Mouse (Mus musculus): ENCODE data around the gene Samhd1. TPM values are rescaled to one million over a fixed set of nuclear protein-coding genes. Genes with fewer than 3 reads are reported as not detected.

The Samhd1 gene
- polyA plus RNA-seq, 1 experiment from 2014 or later = 24.9 TPM

- Histone ChIP-seq H3K4me2 (no peak overlapping the region), H3K36me3 (peaks cover 75% of the 10 kb centered on the region), H3K27me3 (replicated peaks) (no peaks in the 10 kb centered on the region), H3K27ac (no peak overlapping the region), H3K9ac (no peak overlapping the region), H3K9me3 (replicated peaks) (no peaks in the 10 kb centered on the region), H3K4me3 (no peak overlapping the region), H3K4me1 (0 out of 2 replicates have a peak, but pooled peaks cover 3% of the 10 kb centered on the region)
- ATAC-seq = no peak
- WGBS (ENCODE audit: insufficient replicate concordance) = 53% methylated on average over 3 of the region's 3 CpGs
Observed at GRCm38 (mm10) chr2:157119075-157119474, 16.0 kb downstream of the Samhd1 start.

- Histone ChIP-seq H3K4me1 (0 out of 2 replicates have a peak, but pooled peaks cover 3% of the 10 kb centered on the region), H3K36me3 (peaks cover 80% of the 10 kb centered on the region), H3K9ac (no peak overlapping the region), H3K9me3 (replicated peaks) (no peaks in the 10 kb centered on the region), H3K27ac (no peak overlapping the region), H3K27me3 (replicated peaks) (no peaks in the 10 kb centered on the region), H3K4me2 (no peak overlapping the region), H3K4me3 (no peak overlapping the region)
- 72% methylated on average over 4 of the region's 4 CpGs for WGBS (ENCODE audit: insufficient replicate concordance)
- no peak for ATAC-seq
Observed at GRCm38 (mm10) chr2:157118556-157118955, 16.5 kb downstream of the Samhd1 start.

GRCm38 (mm10) chr2:157116964-157117363, 18.1 kb downstream of the Samhd1 start:
- Histone ChIP-seq H3K9me3 (replicated peaks) (no peaks in the 10 kb centered on the region), H3K27ac (no peak overlapping the region), H3K4me3 (no peak overlapping the region), H3K4me2 (no peak overlapping the region), H3K36me3 (peaks cover 79% of the 10 kb centered on the region), H3K9ac (no peak overlapping the region), H3K4me1 (0 out of 2 replicates have a peak, but pooled peaks cover 3% of the 10 kb centered on the region), H3K27me3 (replicated peaks) (no peaks in the 10 kb centered on the region)
- ATAC-seq = no peak
- 21% methylated on average over 3 of the region's 3 CpGs for WGBS (ENCODE audit: insufficient replicate concordance)

GRCm38 (mm10) chr2:157108236-157108635, 26.8 kb downstream of the Samhd1 start:
- 54% methylated on average over 4 of the region's 4 CpGs for WGBS (ENCODE audit: insufficient replicate concordance)
- no peak for ATAC-seq

GRCm38 (mm10) chr2:157104454-157104853, 30.6 kb downstream of the Samhd1 start:
- H3K27me3 ChIP-seq (replicated peaks) = no peaks in the 10 kb centered on the region
- H3K36me3 ChIP-seq = peaks cover 83% of the 10 kb centered on the region
- H3K4me2 ChIP-seq = no peak overlapping the region
- H3K27ac ChIP-seq = no peak overlapping the region
- H3K9ac ChIP-seq = no peak overlapping the region
- no peaks in the 10 kb centered on the region for H3K4me1 ChIP-seq
- H3K4me3 ChIP-seq = no peak overlapping the region
- 78% methylated on average over 8 of the region's 8 CpGs for WGBS (ENCODE audit: insufficient replicate concordance)
- no peaks in the 10 kb centered on the region for H3K9me3 ChIP-seq (replicated peaks)
- no peak for ATAC-seq

More at GRCm38 (mm10) chr2:157108236-157108635, 26.8 kb downstream of the Samhd1 start:
- H3K36me3 ChIP-seq = peaks cover 82% of the 10 kb centered on the region
- H3K4me1 ChIP-seq = no peaks in the 10 kb centered on the region
- H3K27ac ChIP-seq = no peak overlapping the region
- H3K4me3 ChIP-seq = no peak overlapping the region
- H3K9me3 ChIP-seq (replicated peaks) = no peaks in the 10 kb centered on the region
- H3K9ac ChIP-seq = no peak overlapping the region
- H3K27me3 ChIP-seq (replicated peaks) = no peaks in the 10 kb centered on the region
- no peak overlapping the region for H3K4me2 ChIP-seq

- H3K9me3 ChIP-seq (replicated peaks) = no peaks in the 10 kb centered on the region
- H3K36me3 ChIP-seq = peaks cover 83% of the 10 kb centered on the region
- no peaks in the 10 kb centered on the region for H3K4me1 ChIP-seq
- no peak overlapping the region for H3K4me3 ChIP-seq
- WGBS (ENCODE audit: insufficient replicate concordance) = 66% methylated on average over 2 of the region's 2 CpGs
- ATAC-seq = no peak
- no peak overlapping the region for H3K9ac ChIP-seq
- no peaks in the 10 kb centered on the region for H3K27me3 ChIP-seq (replicated peaks)
- H3K4me2 ChIP-seq = no peak overlapping the region
- no peak overlapping the region for H3K27ac ChIP-seq
Observed at GRCm38 (mm10) chr2:157102256-157102655, 32.8 kb downstream of the Samhd1 start.

GRCm38 (mm10) chr2:157101650-157102049, 33.4 kb downstream of the Samhd1 start:
- no peak for ATAC-seq
- 96% methylated on average over 9 of the region's 9 CpGs for WGBS (ENCODE audit: insufficient replicate concordance)
- Histone ChIP-seq H3K9ac (no peak overlapping the region), H3K4me2 (no peak overlapping the region), H3K9me3 (replicated peaks) (no peaks in the 10 kb centered on the region), H3K4me1 (no peaks in the 10 kb centered on the region), H3K27ac (no peak overlapping the region), H3K27me3 (replicated peaks) (no peaks in the 10 kb centered on the region), H3K36me3 (peaks cover 77% of the 10 kb centered on the region), H3K4me3 (no peak overlapping the region)

- Histone ChIP-seq H3K9ac (no peak overlapping the region), H3K36me3 (peaks cover 73% of the 10 kb centered on the region), H3K4me1 (no peaks in the 10 kb centered on the region), H3K4me3 (no peak overlapping the region), H3K27ac (no peak overlapping the region), H3K9me3 (replicated peaks) (no peaks in the 10 kb centered on the region), H3K27me3 (replicated peaks) (no peaks in the 10 kb centered on the region), H3K4me2 (no peak overlapping the region)
- WGBS (ENCODE audit: insufficient replicate concordance) = 82% methylated on average over 12 of the region's 12 CpGs
- no peak for ATAC-seq
Observed at GRCm38 (mm10) chr2:157100319-157100605, 34.8 kb downstream of the Samhd1 start.

DNA sequence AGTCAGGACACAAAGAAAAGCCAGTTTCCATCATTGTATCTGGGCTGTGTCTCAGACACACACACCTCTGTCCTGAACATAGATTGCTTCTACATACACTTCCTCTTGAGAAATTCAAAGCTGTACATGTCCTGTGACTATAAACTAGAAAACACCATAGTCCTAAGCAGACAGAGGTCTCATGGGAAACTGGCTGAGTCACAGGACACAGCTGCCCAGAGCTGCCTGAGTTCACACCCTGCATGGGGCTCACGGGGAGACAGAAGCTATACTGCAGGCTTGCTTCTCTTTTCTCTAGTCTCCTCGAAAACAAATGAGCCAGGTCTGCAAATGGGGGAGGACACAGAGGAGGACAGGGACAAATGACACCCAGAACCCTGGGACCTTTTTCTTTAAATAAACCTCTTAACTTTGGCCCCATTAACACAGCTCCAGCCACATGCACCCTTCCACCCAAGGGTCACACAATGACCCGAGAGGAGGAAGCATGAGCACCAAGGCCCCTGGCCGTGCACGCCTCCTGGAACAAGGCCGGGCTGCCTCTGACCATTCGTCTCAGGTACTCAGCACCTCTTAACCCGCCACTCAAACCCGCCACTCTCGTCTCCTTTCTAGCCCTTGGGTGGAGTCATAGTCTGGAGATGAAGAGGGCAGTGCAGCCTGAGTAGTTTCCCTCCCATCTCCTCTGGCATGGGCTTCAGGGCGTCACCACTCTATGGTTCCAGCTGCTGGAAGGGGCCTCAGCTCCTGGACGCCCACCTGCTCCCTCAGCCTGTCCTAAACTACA, 35.3 kb downstream of the Samhd1 start:
- Histone ChIP-seq H3K4me2 (no peak overlapping the region), H3K4me1 (no peaks in the 10 kb centered on the region), H3K9me3 (replicated peaks) (no peaks in the 10 kb centered on the region), H3K27me3 (replicated peaks) (no peaks in the 10 kb centered on the region), H3K27ac (no peak overlapping the region), H3K9ac (no peak overlapping the region), H3K36me3 (peaks cover 68% of the 10 kb centered on the region), H3K4me3 (no peak overlapping the region)
- 75% methylated on average over 12 of the region's 12 CpGs for WGBS (ENCODE audit: insufficient replicate concordance)
- no peak for ATAC-seq

DNA sequence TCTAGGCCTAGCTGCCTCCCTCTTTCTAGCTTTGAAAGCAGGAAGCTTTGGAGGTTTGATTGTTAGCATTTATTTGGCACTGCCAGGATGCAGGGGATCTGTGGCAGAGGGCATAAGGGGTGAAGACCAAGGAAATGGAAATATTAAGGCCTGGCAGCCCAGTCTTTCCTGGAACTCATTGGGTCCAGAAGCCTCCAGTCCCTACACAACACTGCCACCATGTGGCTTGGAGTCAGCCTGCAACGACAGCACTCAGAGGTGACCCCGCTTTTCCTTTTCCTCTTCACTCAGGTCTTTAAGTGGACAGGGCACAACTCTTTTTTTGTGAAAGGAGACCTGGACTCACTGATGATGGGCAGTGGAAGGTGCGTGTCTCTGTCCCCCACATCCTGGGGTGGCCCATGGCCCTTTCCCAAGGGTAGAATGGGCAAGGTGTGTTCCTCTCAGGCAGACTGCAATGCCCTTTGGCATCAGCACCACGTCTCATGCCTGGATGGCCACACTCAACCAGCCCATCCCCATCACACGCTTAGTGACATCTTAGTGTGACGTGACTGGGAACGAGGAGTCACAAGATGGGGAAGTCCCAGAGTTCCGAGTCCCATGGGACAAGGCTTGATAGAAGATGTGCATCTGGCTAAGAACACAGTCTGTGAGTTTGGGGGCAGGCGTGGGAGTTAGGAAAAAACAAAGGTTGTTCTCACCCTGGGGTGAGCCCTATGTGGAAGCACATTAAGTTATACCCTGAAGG, 39.9 kb downstream of the Samhd1 start:
- Histone ChIP-seq H3K36me3 (peaks cover 30% of the 10 kb centered on the region), H3K9me3 (replicated peaks) (no peaks in the 10 kb centered on the region), H3K4me1 (0 out of 2 replicates have a peak, but pooled peaks cover 3% of the 10 kb centered on the region), H3K9ac (no peak overlapping the region), H3K27ac (no peak overlapping the region), H3K27me3 (replicated peaks) (peaks cover 12% of the 10 kb centered on the region; the same call in 1 of the 2 replicates), H3K4me2 (no peak overlapping the region), H3K4me3 (no peak overlapping the region)
- ATAC-seq = no peak
- WGBS (ENCODE audit: insufficient replicate concordance) = 58% methylated on average over 9 of the region's 9 CpGs

- ATAC-seq = no peak
- Histone ChIP-seq H3K27ac (no peak overlapping the region), H3K27me3 (replicated peaks) (peaks cover 12% of the 10 kb centered on the region), H3K4me2 (no peak overlapping the region), H3K36me3 (0 out of 2 replicates have a peak, but pooled peaks cover 6% of the 10 kb centered on the region), H3K9ac (no peak overlapping the region), H3K9me3 (replicated peaks) (no peaks in the 10 kb centered on the region), H3K4me3 (no peak overlapping the region), H3K4me1 (peaks cover 11% of the 10 kb centered on the region; the same call in 1 of the 2 replicates)
- 66% methylated on average over 8 of the region's 8 CpGs for WGBS (ENCODE audit: insufficient replicate concordance)
Observed at GRCm38 (mm10) chr2:157092024-157092423, 43.0 kb downstream of the Samhd1 start.

All from liver, embryonic 12.5 days (tissue).